11 mouse cellular contexts compared by ENCODE assay signal in the genomic region with DNA sequence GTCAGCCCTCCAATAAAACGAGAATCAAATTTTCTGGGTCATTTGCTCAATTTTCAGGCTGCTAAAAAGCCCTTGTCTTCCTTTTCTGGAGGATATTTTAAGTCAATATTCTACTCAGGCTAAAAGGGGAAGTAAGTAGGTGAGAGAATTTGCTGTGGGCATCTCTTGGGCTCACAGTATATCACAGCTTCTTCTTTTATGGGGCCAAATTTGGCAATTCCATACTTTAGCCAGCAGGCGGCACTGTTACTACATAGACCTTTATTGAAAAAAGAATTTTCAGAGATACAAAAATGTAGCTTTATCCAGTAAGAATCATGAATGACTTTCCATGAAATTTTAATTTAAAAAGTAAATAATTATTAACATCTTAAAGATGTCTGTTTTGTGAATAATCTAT. TPM values are rescaled to one million over a fixed set of nuclear protein-coding genes. Genes with fewer than 3 reads are reported as not detected.
DNase-seq lines count a peak whose midpoint lies in the region; ATAC-seq lines count a peak whose summit lies in the region.
"Had no signal": no experiment of that assay in that cellular context is flagged by ENCODE, and none has a peak within 500 bp of the region (broad histone marks: within the 10 kb centered on the region; RNA-seq: fewer than 3 reads in every experiment).

No protein-coding gene starts in this region.

- ATAC-seq in erythroid progenitor cell, adult 5-6 weeks (replicated peaks; ENCODE audit: low FRiP score, poor library complexity, severe bottlenecking) = no peak

- intact Hi-C loops in gastrocnemius, postnatal 14 days (cut with DNase I; ENCODE audit: low total_unique reads) = no loop called here

- peak; percentile 2 for DNase-seq in adrenal gland, postnatal 10 days
- DNase-seq in adrenal gland, adult 2 months = no peak
- DNase-seq in layer of hippocampus, adult 9-11 months = peak; percentile 8
- no peak for DNase-seq in layer of hippocampus, adult 11-12 months (ENCODE audit: low spot score)
- peak; percentile 46 for DNase-seq in A20 (ENCODE audit: low read depth, low spot score)
- peak; percentile 28 to 39 for DNase-seq in cerebellum, postnatal 36 days
- no peak for DNase-seq in gastrocnemius, postnatal 14 days

RNA-seq across cellular contexts. Expression of gene Cdr1, which starts 18.8 kb away (rescaled TPM):
- not detected for total RNA-seq in adrenal gland, postnatal 10 days (2021)
- not detected for total RNA-seq in adrenal gland, adult 2 months (2021)
- not detected in 2 replicates for polyA plus RNA-seq in adrenal gland, adult 2 months (2012; rRNA removed)
- total RNA-seq in gastrocnemius, postnatal 14 days (2021) = not detected
- total RNA-seq in erythroid progenitor cell, adult 5-6 weeks (2015; ENCODE audit: low replicate concordance) = not detected in 2 replicates
- total RNA-seq in erythroid progenitor cell, adult 5-6 weeks (2017; ENCODE audit: low replicate concordance) = not detected in 2 replicates
- total RNA-seq: common myeloid progenitor, adult 5-6 weeks had no signal
- polyA plus RNA-seq: kidney, embryonic 15.5 days; myocyte had no signal

Comparison
In these comparisons a context has a peak if more than half of its experiments do, and no peak if none do; other contexts are left out.
1. DNase-seq: peak in adrenal gland, postnatal 10 days (single experiment), layer of hippocampus, adult 9-11 months (single experiment), A20 (single experiment) and cerebellum, postnatal 36 days (2 of 2); none in adrenal gland, adult 2 months (single experiment), layer of hippocampus, adult 11-12 months (single experiment) and gastrocnemius, postnatal 14 days (single experiment).